Mouse (Mus musculus): ENCODE measurements at regions not wholly inside any gene's neighbourhood (a gene's known extent, or its start where the extent isn't known, plus 50 kb on each side); places are given as distances from the start of the nearest gene placed in this dataset.

GRCm38 (mm10) chr8:89325751-89326351 is 281.9 kb upstream of the Sall1 start:
- intact Hi-C loops (cut with DNase I) = no loop called here
- Histone ChIP-seq H3K36me3 (ENCODE audit: control insufficient read depth, insufficient read depth, low read length) (no peaks in the 10 kb centered on the region), H3K27ac (no peak overlapping the region), H3K4me3 (no peak overlapping the region), H3K9ac (ENCODE audit: low read depth, low read length) (no peak overlapping the region), H3K4me1 (ENCODE audit: control insufficient read depth, insufficient read depth, low read length) (no peaks in the 10 kb centered on the region), H3K79me2 (replicated peaks; ENCODE audit: control insufficient read depth, insufficient read depth, low read length) (no peaks in the 10 kb centered on the region), H3K27me3 (ENCODE audit: control insufficient read depth, insufficient read depth, low read length) (no peaks in the 10 kb centered on the region)
- WGBS = 91% methylated on average over 2 of the region's 2 CpGs
- no peak for TF ChIP-seq EP300 (IDR thresholded peaks at IDR 0.05; ENCODE audit: insufficient read depth, low read depth, low read length)
- TF ChIP-seq POLR2A (IDR thresholded peaks at IDR 0.05; ENCODE audit: insufficient read depth, low read depth, low read length) = no peak
- TF ChIP-seq CTCF (IDR thresholded peaks at IDR 0.05) = no peak
- no peak for DNase-seq

- no peak overlapping the region for H3K27ac ChIP-seq
- no peaks in the 10 kb centered on the region for H3K79me2 ChIP-seq (replicated peaks; ENCODE audit: control insufficient read depth, insufficient read depth, low read length)
- TF ChIP-seq CTCF (IDR thresholded peaks at IDR 0.05) = no peak
- TF ChIP-seq EP300 (IDR thresholded peaks at IDR 0.05; ENCODE audit: insufficient read depth, low read depth, low read length) = no peak
- TF ChIP-seq POLR2A (IDR thresholded peaks at IDR 0.05; ENCODE audit: insufficient read depth, low read depth, low read length) = no peak
- WGBS = 68% methylated on average over 5 of the region's 5 CpGs
- intact Hi-C loops (cut with DNase I) = no loop called here
- no peak overlapping the region for H3K9ac ChIP-seq (ENCODE audit: low read depth, low read length)
- H3K4me3 ChIP-seq = no peak overlapping the region
- no peaks in the 10 kb centered on the region for H3K4me1 ChIP-seq (ENCODE audit: control insufficient read depth, insufficient read depth, low read length)
- DNase-seq = no peak
- H3K27me3 ChIP-seq (ENCODE audit: control insufficient read depth, insufficient read depth, low read length) = no peaks in the 10 kb centered on the region
- no peaks in the 10 kb centered on the region for H3K36me3 ChIP-seq (ENCODE audit: control insufficient read depth, insufficient read depth, low read length)
Measured at GRCm38 (mm10) chr8:89325248-89325645, 281.3 kb upstream of the Sall1 start.

GRCm38 (mm10) chr8:89324462-89325247 is 280.7 kb upstream of the Sall1 start:
- DNase-seq = no peak
- Histone ChIP-seq H3K36me3 (ENCODE audit: control insufficient read depth, insufficient read depth, low read length) (no peaks in the 10 kb centered on the region), H3K4me3 (no peak overlapping the region), H3K27me3 (ENCODE audit: control insufficient read depth, insufficient read depth, low read length) (no peaks in the 10 kb centered on the region), H3K27ac (no peak overlapping the region), H3K9ac (ENCODE audit: low read depth, low read length) (no peak overlapping the region), H3K4me1 (ENCODE audit: control insufficient read depth, insufficient read depth, low read length) (no peaks in the 10 kb centered on the region), H3K79me2 (replicated peaks; ENCODE audit: control insufficient read depth, insufficient read depth, low read length) (no peaks in the 10 kb centered on the region)
- TF ChIP-seq CTCF (IDR thresholded peaks at IDR 0.05) (no peak), POLR2A (IDR thresholded peaks at IDR 0.05; ENCODE audit: insufficient read depth, low read depth, low read length) (no peak), EP300 (IDR thresholded peaks at IDR 0.05; ENCODE audit: insufficient read depth, low read depth, low read length) (no peak)
- intact Hi-C loops (cut with DNase I) = no loop called here
- WGBS = 74% methylated on average over 12 of the region's 12 CpGs

- no peaks in the 10 kb centered on the region for H3K27me3 ChIP-seq (ENCODE audit: control insufficient read depth, insufficient read depth, low read length)
- no peak for DNase-seq
- no peak overlapping the region for H3K9ac ChIP-seq (ENCODE audit: low read depth, low read length)
- H3K79me2 ChIP-seq (replicated peaks; ENCODE audit: control insufficient read depth, insufficient read depth, low read length) = no peaks in the 10 kb centered on the region
- intact Hi-C loops (cut with DNase I) = no loop called here
- H3K4me3 ChIP-seq = no peak overlapping the region
- no peak overlapping the region for H3K27ac ChIP-seq
- H3K36me3 ChIP-seq (ENCODE audit: control insufficient read depth, insufficient read depth, low read length) = no peaks in the 10 kb centered on the region
- WGBS = 35% methylated on average over 18 of the region's 18 CpGs
- no peaks in the 10 kb centered on the region for H3K4me1 ChIP-seq (ENCODE audit: control insufficient read depth, insufficient read depth, low read length)
- TF ChIP-seq POLR2A (IDR thresholded peaks at IDR 0.05; ENCODE audit: insufficient read depth, low read depth, low read length) (no peak), CTCF (IDR thresholded peaks at IDR 0.05) (no peak), EP300 (IDR thresholded peaks at IDR 0.05; ENCODE audit: insufficient read depth, low read depth, low read length) (no peak)
Measured at GRCm38 (mm10) chr8:89317514-89318289, 273.7 kb upstream of the Sall1 start.

- Histone ChIP-seq H3K9ac (ENCODE audit: low read depth, low read length) (no peak overlapping the region), H3K4me3 (no peak overlapping the region), H3K79me2 (replicated peaks; ENCODE audit: control insufficient read depth, insufficient read depth, low read length) (no peaks in the 10 kb centered on the region), H3K27ac (no peak overlapping the region), H3K4me1 (ENCODE audit: control insufficient read depth, insufficient read depth, low read length) (no peaks in the 10 kb centered on the region), H3K36me3 (ENCODE audit: control insufficient read depth, insufficient read depth, low read length) (no peaks in the 10 kb centered on the region), H3K27me3 (ENCODE audit: control insufficient read depth, insufficient read depth, low read length) (no peaks in the 10 kb centered on the region)
- no peak for DNase-seq
- WGBS = 70% methylated on average over 12 of the region's 12 CpGs
- intact Hi-C loops (cut with DNase I) = no loop called here
- TF ChIP-seq POLR2A (IDR thresholded peaks at IDR 0.05; ENCODE audit: insufficient read depth, low read depth, low read length) = no peak
- TF ChIP-seq CTCF (IDR thresholded peaks at IDR 0.05) = no peak
- TF ChIP-seq EP300 (IDR thresholded peaks at IDR 0.05; ENCODE audit: insufficient read depth, low read depth, low read length) = no peak
Measured at GRCm38 (mm10) chr8:89316566-89317175, 272.7 kb upstream of the Sall1 start.
